Mouse (Mus musculus) lung, postnatal 0 days (tissue): ENCODE data around the gene Psmb9. TPM values are rescaled to one million over a fixed set of nuclear protein-coding genes. Genes with fewer than 3 reads are reported as not detected.

Experiments used
- ATAC-seq: fragments of 200-750 bp; cut with Nextera tagmentation; 2 replicates; pipeline ENCODE4 v1.8.0; 2017; ENCODE audit warnings: moderate library complexity
- DNase-seq: peaks from one replicate; pipeline ENCODE4 v3.0.0-alpha.2; 2016; ENCODE audit warnings: low spot score
- H3K27ac ChIP-seq: fragments of 300-500 bp; sonication (generic); 2 replicates; pipeline ENCODE4 v1.5.1; 2014; ENCODE audit warnings: antibody characterized with exemption, mild to moderate bottlenecking, low read length, mixed read lengths
- H3K27me3 ChIP-seq: fragments of 300-500 bp; sonication (generic); replicated peaks from 2 replicates; pipeline ENCODE4 v1.6.1; 2014; ENCODE audit warnings: low read length, mixed read lengths; ENCODE audit not compliant: insufficient read depth
- H3K36me3 ChIP-seq: fragments of 300-500 bp; sonication (generic); 2 replicates; pipeline ENCODE4 v1.6.1; 2014; ENCODE audit warnings: low read length, mixed read lengths; ENCODE audit not compliant: insufficient read depth
- H3K4me1 ChIP-seq: fragments of 300-500 bp; sonication (generic); 2 replicates; pipeline ENCODE4 v1.6.1; 2014; ENCODE audit warnings: antibody characterized with exemption, low read depth, low read length, mixed read lengths; ENCODE audit not compliant: insufficient read depth
- H3K4me2 ChIP-seq: fragments of 300-500 bp; sonication (generic); replicated peaks from 2 replicates; pipeline ENCODE4 v1.6.1; 2014; ENCODE audit warnings: low read depth, mild to moderate bottlenecking, low read length, moderate library complexity, mixed read lengths
- H3K4me3 ChIP-seq: fragments of 300-500 bp; sonication (generic); 2 replicates; pipeline ENCODE4 v1.5.1; 2014; ENCODE audit warnings: low read depth, low read length
- H3K9ac ChIP-seq: fragments of 300-500 bp; sonication (generic); replicated peaks from 2 replicates; pipeline ENCODE4 v1.6.1; 2014; ENCODE audit warnings: low read depth, mild to moderate bottlenecking
- H3K9me3 ChIP-seq: fragments of 300-500 bp; sonication (generic); 2 replicates; pipeline ENCODE4 v1.6.1; 2016; ENCODE audit warnings: low read length, mixed read lengths
- CTCF ChIP-seq: IDR thresholded peaks from 2 replicates; pipeline ENCODE4 v1.5.1; 2016; ENCODE audit warnings: antibody characterized with exemption, mild to moderate bottlenecking
- EP300 ChIP-seq: IDR thresholded peaks from 2 replicates; pipeline ENCODE4 v1.6.1; 2016; ENCODE audit warnings: antibody characterized with exemption, mild to moderate bottlenecking, control low read depth
- WGBS: fragments of 180-500 bp; shearing (Covaris S2); extraction: QIAGEN DNeasy Blood & Tissue Kit; methylation state at CpG from one replicate; pipeline ENCODE4 v1.1.7; 2014; 5-methylcytosine and 5-hydroxymethylcytosine counted together
- polyA plus RNA-seq: library from polyadenylated mRNA; unstranded; fragments of >200 nt; fragmentation: Nextera tagmentation; extraction: Ambion mirVana; gene quantifications from 2 replicates; pipeline ENCODE4 v1.2.1, GENCODE M21; 2015

Gene Psmb9
- polyA plus RNA-seq, 1 experiment from 2014 or later: 16.4 TPM

GRCm38 (mm10) chr17:34183564-34184219 lies 3.9 kb downstream of the Psmb9 start:
- no peaks in the 10 kb centered on the region for H3K9me3 ChIP-seq
- peaks cover 10% of the 10 kb centered on the region for H3K4me1 ChIP-seq
- no peak overlapping the region for H3K4me3 ChIP-seq
- no peak overlapping the region for H3K9ac ChIP-seq
- 60% methylated on average over 15 of the region's 15 CpGs for WGBS
- no peak overlapping the region for H3K27ac ChIP-seq
- H3K36me3 ChIP-seq: no peaks in the 10 kb centered on the region
- ATAC-seq: no peak
- no peak for DNase-seq
- H3K4me2 ChIP-seq: no peak overlapping the region
- 0 out of 2 replicates have a peak, but pooled peaks cover 4% of the 10 kb centered on the region for H3K27me3 ChIP-seq
- no peak for TF ChIP-seq CTCF

- Histone ChIP-seq H3K4me3 (no peak overlapping the region), H3K4me2 (no peak overlapping the region), H3K27ac (no peak overlapping the region), H3K9ac (no peak overlapping the region), H3K4me1 (no peaks in the 10 kb centered on the region), H3K36me3 (no peaks in the 10 kb centered on the region), H3K9me3 (no peaks in the 10 kb centered on the region), H3K27me3 (0 out of 2 replicates have a peak, but pooled peaks cover 4% of the 10 kb centered on the region)
- no peak for TF ChIP-seq CTCF
- WGBS: 58% methylated on average over 13 of the region's 13 CpGs
- ATAC-seq (no peak), DNase-seq (no peak)
Observed at GRCm38 (mm10) chr17:34179913-34180859, 7.4 kb downstream of the Psmb9 start.

- 45% methylated on average over 6 of the region's 6 CpGs for WGBS
- ATAC-seq: no peak
- H3K27ac ChIP-seq: no peak overlapping the region
- no peaks in the 10 kb centered on the region for H3K9me3 ChIP-seq
- H3K36me3 ChIP-seq: no peaks in the 10 kb centered on the region
- TF ChIP-seq EP300 (no peak), CTCF (no peak)
- no peaks in the 10 kb centered on the region for H3K4me1 ChIP-seq
- 0 out of 2 replicates have a peak, but pooled peaks cover 2% of the 10 kb centered on the region for H3K27me3 ChIP-seq
- H3K4me2 ChIP-seq: no peak overlapping the region
- H3K4me3 ChIP-seq: no peak overlapping the region
- no peak for DNase-seq
- H3K9ac ChIP-seq: no peak overlapping the region
Observed at GRCm38 (mm10) chr17:34179019-34179418, 8.5 kb downstream of the Psmb9 start.

- no peak overlapping the region for H3K27ac ChIP-seq
- H3K9ac ChIP-seq: no peak overlapping the region
- no peak for DNase-seq
Observed at GRCm38 (mm10) chr17:34177179-34177578, 10.4 kb downstream of the Psmb9 start.

GRCm38 (mm10) chr17:34174075-34174474 lies 13.5 kb downstream of the Psmb9 start:
- ATAC-seq (no peak), DNase-seq (no peak)
- Histone ChIP-seq H3K4me3 (no peak overlapping the region), H3K9ac (no peak overlapping the region), H3K27ac (no peak overlapping the region), H3K36me3 (no peaks in the 10 kb centered on the region), H3K4me2 (no peak overlapping the region), H3K4me1 (no peaks in the 10 kb centered on the region), H3K9me3 (no peaks in the 10 kb centered on the region), H3K27me3 (no peaks in the 10 kb centered on the region)
- 71% methylated on average over 1 of the region's 1 CpGs for WGBS
- no peak for TF ChIP-seq EP300
- TF ChIP-seq CTCF: no peak

More at GRCm38 (mm10) chr17:34177179-34177578, 10.4 kb downstream of the Psmb9 start:
- no peaks in the 10 kb centered on the region for H3K36me3 ChIP-seq
- no peaks in the 10 kb centered on the region for H3K9me3 ChIP-seq
- H3K4me2 ChIP-seq: no peak overlapping the region
- no peak for ATAC-seq
- H3K27me3 ChIP-seq: no peaks in the 10 kb centered on the region
- 65% methylated on average over 4 of the region's 4 CpGs for WGBS
- no peaks in the 10 kb centered on the region for H3K4me1 ChIP-seq
- TF ChIP-seq CTCF (peak; percentile 50), EP300 (no peak)
- H3K4me3 ChIP-seq: no peak overlapping the region

- DNase-seq: no peak
- TF ChIP-seq EP300 (no peak), CTCF (peak; percentile 30; the same call in 1 of the 2 replicates)
- H3K4me1 ChIP-seq: no peaks in the 10 kb centered on the region
- no peak overlapping the region for H3K4me3 ChIP-seq
- 92% methylated on average over 5 of the region's 5 CpGs for WGBS
- no peak overlapping the region for H3K27ac ChIP-seq
- no peaks in the 10 kb centered on the region for H3K27me3 ChIP-seq
- H3K4me2 ChIP-seq: no peak overlapping the region
- no peaks in the 10 kb centered on the region for H3K36me3 ChIP-seq
- no peaks in the 10 kb centered on the region for H3K9me3 ChIP-seq
- ATAC-seq: no peak
- H3K9ac ChIP-seq: no peak overlapping the region
Observed at GRCm38 (mm10) chr17:34172528-34172927, 15.0 kb downstream of the Psmb9 start.
